Mouse (Mus musculus): ENCODE measurements at regions not wholly inside any gene's neighbourhood (a gene's known extent, or its start where the extent isn't known, plus 50 kb on each side); places are given as distances from the start of the nearest gene placed in this dataset.
"Not testable (repeated sequence)": the region's sequence is repeated elsewhere in the genome, so short reads cannot be mapped to it uniquely, and the experiment has no call there.

GRCm38 (mm10) chr7:138467981-138468380 is 70.5 kb upstream of the Tcerg1l start:
- no peak overlapping the region for H3K4me2 ChIP-seq (ENCODE audit: low read depth, low read length)
- no peaks in the 10 kb centered on the region for H3K9me3 ChIP-seq (replicated peaks; ENCODE audit: control insufficient read depth, low read length)
- H3K9ac ChIP-seq (ENCODE audit: low read length): no peak overlapping the region
- 67% methylated on average over 2 of the region's 2 CpGs for WGBS
- no peak for ATAC-seq (ENCODE audit: insufficient read depth, low FRiP score)
- no peaks in the 10 kb centered on the region for H3K27me3 ChIP-seq (ENCODE audit: control insufficient read depth, insufficient read depth, low read length)
- no peaks in the 10 kb centered on the region for H3K4me1 ChIP-seq (ENCODE audit: control insufficient read depth, insufficient read depth, low read length)
- no peak overlapping the region for H3K27ac ChIP-seq (ENCODE audit: low read length)
- H3K4me3 ChIP-seq (replicated peaks; ENCODE audit: low read length): no peak overlapping the region
- no peaks in the 10 kb centered on the region for H3K36me3 ChIP-seq (ENCODE audit: control insufficient read depth, insufficient read depth, low read length)

DNA sequence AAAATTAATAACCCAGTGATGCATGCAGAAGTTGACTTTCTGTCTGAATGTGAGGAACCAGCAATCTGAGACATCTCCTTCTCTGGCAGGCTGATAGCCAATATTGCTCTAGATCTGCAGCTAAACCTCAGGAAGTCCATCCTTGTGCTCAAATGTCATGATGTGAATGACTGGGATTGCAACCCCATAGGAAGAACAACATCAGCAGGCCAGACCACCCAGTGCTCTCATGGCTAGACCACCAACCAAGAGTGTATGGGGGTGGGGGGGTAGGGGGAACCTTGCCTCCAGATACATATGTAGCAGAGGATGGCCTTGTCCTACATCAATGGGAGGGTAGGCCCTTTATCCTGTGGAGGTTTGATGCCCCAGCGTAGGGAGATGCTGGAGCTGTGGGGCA is 69.9 kb upstream of the Tcerg1l start:
- 82% methylated on average over 1 of the region's 1 CpGs for WGBS

GRCm38 (mm10) chr7:138457964-138458363 is 60.4 kb upstream of the Tcerg1l start:
- Histone ChIP-seq H3K4me3 (replicated peaks; ENCODE audit: low read length) (no peak overlapping the region), H3K4me2 (ENCODE audit: low read depth, low read length) (no peak overlapping the region), H3K36me3 (ENCODE audit: control insufficient read depth, insufficient read depth, low read length) (no peaks in the 10 kb centered on the region), H3K9ac (ENCODE audit: low read length) (no peak overlapping the region), H3K27ac (ENCODE audit: low read length) (no peak overlapping the region), H3K9me3 (replicated peaks; ENCODE audit: control insufficient read depth, low read length) (no peaks in the 10 kb centered on the region), H3K4me1 (ENCODE audit: control insufficient read depth, insufficient read depth, low read length) (0 out of 2 replicates have a peak, but pooled peaks cover 2% of the 10 kb centered on the region), H3K27me3 (ENCODE audit: control insufficient read depth, insufficient read depth, low read length) (no peaks in the 10 kb centered on the region)
- WGBS: 53% methylated on average over 7 of the region's 7 CpGs
- no peak for ATAC-seq (ENCODE audit: insufficient read depth, low FRiP score)

More for the DNA sequence above, 69.9 kb upstream of the Tcerg1l start:
- Histone ChIP-seq H3K9me3 (replicated peaks; ENCODE audit: control insufficient read depth, low read length) (no peaks in the 10 kb centered on the region), H3K4me3 (replicated peaks; ENCODE audit: low read length) (no peak overlapping the region), H3K4me1 (ENCODE audit: control insufficient read depth, insufficient read depth, low read length) (no peaks in the 10 kb centered on the region), H3K27ac (ENCODE audit: low read length) (no peak overlapping the region), H3K9ac (ENCODE audit: low read length) (no peak overlapping the region), H3K27me3 (ENCODE audit: control insufficient read depth, insufficient read depth, low read length) (no peaks in the 10 kb centered on the region), H3K4me2 (ENCODE audit: low read depth, low read length) (no peak overlapping the region), H3K36me3 (ENCODE audit: control insufficient read depth, insufficient read depth, low read length) (no peaks in the 10 kb centered on the region)
- ATAC-seq (ENCODE audit: insufficient read depth, low FRiP score): no peak

DNA sequence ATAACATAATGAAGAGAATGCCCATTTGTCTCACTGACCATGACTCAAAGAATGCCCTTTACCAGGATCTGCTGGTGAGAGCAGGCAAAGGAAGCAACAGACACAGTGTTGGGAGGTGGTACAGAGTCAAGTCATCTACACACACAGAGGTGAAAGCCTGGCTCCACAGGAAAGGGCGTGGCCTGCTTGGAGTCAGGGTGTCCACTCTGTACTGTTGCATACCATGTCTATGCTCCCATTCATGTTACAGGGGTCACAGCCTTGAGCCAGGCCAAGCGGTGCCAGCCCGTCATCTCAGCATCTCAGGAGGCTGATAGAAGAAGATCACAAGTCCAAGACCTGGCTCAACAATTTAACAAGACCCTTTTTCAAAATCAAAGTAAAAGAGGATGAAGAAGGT is 57.8 kb upstream of the Tcerg1l start:
- Histone ChIP-seq H3K4me1 (ENCODE audit: control insufficient read depth, insufficient read depth, low read length) (0 out of 2 replicates have a peak, but pooled peaks cover 2% of the 10 kb centered on the region), H3K27ac (ENCODE audit: low read length) (no peak overlapping the region), H3K27me3 (ENCODE audit: control insufficient read depth, insufficient read depth, low read length) (no peaks in the 10 kb centered on the region), H3K36me3 (ENCODE audit: control insufficient read depth, insufficient read depth, low read length) (no peaks in the 10 kb centered on the region), H3K9me3 (replicated peaks; ENCODE audit: control insufficient read depth, low read length) (no peaks in the 10 kb centered on the region), H3K4me2 (ENCODE audit: low read depth, low read length) (no peak overlapping the region), H3K9ac (ENCODE audit: low read length) (no peak overlapping the region), H3K4me3 (replicated peaks; ENCODE audit: low read length) (no peak overlapping the region)
- 88% methylated on average over 3 of the region's 3 CpGs for WGBS
- no peak for ATAC-seq (ENCODE audit: insufficient read depth, low FRiP score)

DNA sequence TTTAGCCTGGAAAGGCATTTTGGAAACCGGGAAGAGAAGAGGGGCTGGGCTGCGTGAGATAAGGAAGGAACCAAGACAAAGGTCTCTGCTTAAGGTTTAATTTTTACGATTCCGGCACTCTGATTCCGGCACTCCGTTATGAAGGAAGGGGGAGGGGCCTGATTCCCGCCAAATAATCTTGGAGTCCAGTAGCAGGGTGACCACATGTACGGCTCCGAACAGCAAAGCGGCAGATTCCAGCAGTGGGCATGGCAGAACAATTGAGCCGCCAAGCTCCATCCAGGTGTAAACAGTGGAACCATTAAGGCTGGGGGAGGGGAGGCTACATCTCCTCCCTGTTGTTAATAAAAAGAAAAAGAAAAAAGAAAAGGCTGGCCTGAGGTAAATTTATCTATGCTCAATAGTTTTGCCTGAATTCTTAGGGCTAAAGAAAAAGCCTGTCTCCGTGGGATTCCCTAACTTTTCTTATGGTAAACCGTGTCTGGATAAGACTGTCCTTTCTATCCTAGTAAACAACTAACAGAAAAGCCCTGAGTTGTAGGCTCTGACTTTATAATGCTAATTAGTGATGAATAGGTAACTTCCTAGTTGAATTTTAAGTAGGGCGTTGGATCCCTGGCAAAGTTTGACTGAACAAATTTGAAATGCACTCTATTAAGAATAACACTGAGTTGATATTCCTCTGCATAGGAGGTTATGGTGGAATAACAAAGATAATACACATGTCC is 57.1 kb upstream of the Tcerg1l start:
- H3K27me3 ChIP-seq (ENCODE audit: control insufficient read depth, insufficient read depth, low read length); H3K36me3 ChIP-seq (ENCODE audit: control insufficient read depth, insufficient read depth, low read length); ATAC-seq (ENCODE audit: insufficient read depth, low FRiP score); H3K27ac ChIP-seq (ENCODE audit: low read length); H3K4me3 ChIP-seq (replicated peaks; ENCODE audit: low read length); H3K4me1 ChIP-seq (ENCODE audit: control insufficient read depth, insufficient read depth, low read length); H3K9me3 ChIP-seq (replicated peaks; ENCODE audit: control insufficient read depth, low read length); H3K9ac ChIP-seq (ENCODE audit: low read length); H3K4me2 ChIP-seq (ENCODE audit: low read depth, low read length): not testable (repeated sequence)
- WGBS: 39% methylated on average over 14 of the region's 14 CpGs

DNA sequence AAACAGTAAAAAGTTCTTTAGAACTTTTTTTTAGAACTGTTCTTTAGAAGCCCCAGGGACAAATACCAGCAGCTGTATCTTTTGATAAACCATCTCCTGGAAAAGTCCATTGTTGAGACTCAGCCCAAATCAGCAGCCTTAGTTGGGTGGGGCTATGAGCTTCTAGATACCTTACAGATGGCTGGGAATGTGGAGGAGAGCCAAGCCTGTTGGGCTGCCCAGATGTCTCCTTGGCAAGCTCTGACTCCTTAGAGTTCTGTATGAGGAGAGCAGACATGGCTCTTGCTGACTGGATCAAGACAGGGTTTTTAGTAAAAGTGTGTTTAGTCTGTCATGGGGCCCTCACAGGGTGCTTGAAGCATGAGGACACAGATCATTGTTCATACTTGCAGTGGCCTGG is 53.8 kb upstream of the Tcerg1l start:
- no peaks in the 10 kb centered on the region for H3K9me3 ChIP-seq (replicated peaks; ENCODE audit: control insufficient read depth, low read length)
- no peaks in the 10 kb centered on the region for H3K36me3 ChIP-seq (ENCODE audit: control insufficient read depth, insufficient read depth, low read length)
- H3K27me3 ChIP-seq (ENCODE audit: control insufficient read depth, insufficient read depth, low read length): no peaks in the 10 kb centered on the region
- no peak overlapping the region for H3K9ac ChIP-seq (ENCODE audit: low read length)
- peak overlapping the region; percentile 37 for H3K27ac ChIP-seq (ENCODE audit: low read length)
- H3K4me3 ChIP-seq (replicated peaks; ENCODE audit: low read length): no peak overlapping the region
- peak; percentile 77; the same call in 1 of the 2 replicates for ATAC-seq (ENCODE audit: insufficient read depth, low FRiP score)
- H3K4me2 ChIP-seq (ENCODE audit: low read depth, low read length): no peak overlapping the region
- no peaks in the 10 kb centered on the region for H3K4me1 ChIP-seq (ENCODE audit: control insufficient read depth, insufficient read depth, low read length)

DNA sequence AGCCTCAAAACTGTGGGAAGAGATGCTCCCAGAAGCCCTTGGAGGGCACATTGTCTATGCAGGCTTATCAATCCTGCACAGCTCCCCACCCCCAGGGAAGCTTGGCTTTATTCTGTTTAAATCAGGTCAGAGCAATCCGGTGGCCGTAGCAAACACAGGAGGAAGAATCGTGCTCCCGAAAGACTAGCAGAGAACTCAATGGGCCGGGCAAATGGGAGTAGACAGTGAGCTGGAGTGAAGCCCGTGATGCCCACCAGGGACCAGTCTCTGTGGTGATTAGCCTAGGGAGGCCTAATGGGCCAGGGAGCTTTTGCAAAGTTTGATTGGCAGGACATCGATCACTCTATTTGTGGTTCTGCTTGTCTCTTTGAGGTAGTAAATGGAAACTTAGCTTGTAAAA is 51.0 kb upstream of the Tcerg1l start:
- Histone ChIP-seq H3K4me2 (ENCODE audit: low read depth, low read length) (no peak overlapping the region), H3K36me3 (ENCODE audit: control insufficient read depth, insufficient read depth, low read length) (no peaks in the 10 kb centered on the region), H3K9ac (ENCODE audit: low read length) (no peak overlapping the region), H3K27ac (ENCODE audit: low read length) (no peak overlapping the region), H3K4me1 (ENCODE audit: control insufficient read depth, insufficient read depth, low read length) (no peaks in the 10 kb centered on the region), H3K4me3 (replicated peaks; ENCODE audit: low read length) (no peak overlapping the region), H3K9me3 (replicated peaks; ENCODE audit: control insufficient read depth, low read length) (no peaks in the 10 kb centered on the region), H3K27me3 (ENCODE audit: control insufficient read depth, insufficient read depth, low read length) (no peaks in the 10 kb centered on the region)
- ATAC-seq (ENCODE audit: insufficient read depth, low FRiP score): no peak
- 84% methylated on average over 7 of the region's 7 CpGs for WGBS
